Mouse (Mus musculus) liver, embryonic 14.5 days (tissue): ENCODE results near the gene Hhat.

ENCODE experiments used
- CTCF ChIP-seq: IDR thresholded peaks from 2 replicates; pipeline ENCODE4 v1.5.1; 2016; ENCODE audit warnings: antibody characterized with exemption, low read depth, control low read depth
- EP300 ChIP-seq: IDR thresholded peaks from 2 replicates; pipeline ENCODE4 v1.6.1; 2016; ENCODE audit warnings: antibody characterized with exemption, low read depth

DNA sequence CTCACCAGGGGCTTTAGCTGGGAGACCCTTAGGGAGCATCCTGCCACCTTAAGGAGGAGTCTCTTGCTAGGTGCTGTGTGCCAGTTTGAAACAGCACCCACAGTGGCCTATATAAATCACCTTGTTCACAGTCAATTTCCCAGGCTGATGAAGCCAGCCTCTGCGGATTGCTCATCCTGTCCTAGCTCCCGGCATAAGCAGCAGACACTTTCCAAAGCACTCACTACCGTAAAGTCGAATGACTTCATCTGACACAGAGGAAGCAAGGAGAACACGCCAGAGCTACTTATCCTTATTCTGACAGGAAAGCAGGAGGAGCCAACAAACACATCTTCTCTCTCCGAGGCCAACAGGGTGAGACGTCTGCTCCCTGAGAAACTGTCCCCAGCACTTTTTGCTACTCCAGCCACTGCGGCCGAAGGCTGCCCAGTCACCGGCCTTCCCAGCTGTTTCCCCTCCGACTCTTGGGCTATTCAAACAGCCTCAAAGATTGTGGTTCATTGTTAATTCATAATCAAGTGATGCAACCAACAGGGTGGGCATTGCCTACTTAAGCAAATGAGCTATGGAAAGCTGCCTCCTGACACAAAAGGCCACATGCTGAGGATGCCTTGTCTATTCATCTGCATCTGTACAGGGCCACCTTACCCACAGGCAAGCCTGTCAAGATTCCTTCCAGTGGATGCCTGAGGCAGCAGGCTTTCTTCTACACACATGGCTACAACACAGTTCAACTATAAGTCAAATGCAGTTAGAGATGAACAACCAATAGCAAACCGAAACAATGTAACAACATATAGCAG is 248.4 kb downstream of the Hhat start:
- no peak for TF ChIP-seq CTCF
- TF ChIP-seq EP300 = no peak
